Mouse (Mus musculus) right cerebral cortex, postnatal 14 days (tissue): ENCODE data around the gene Gm10058.
"Not testable (repeated sequence)": the region's sequence is repeated elsewhere in the genome, so short reads cannot be mapped to it uniquely, and the experiment has no call there.

ENCODE experiments used
- DNase-seq: peaks from one replicate; pipeline ENCODE4 v3.0.0; 2022

Gene Gm10058

GRCm38 (mm10) chrX:27946785-27947184, at the start of gene Gm10058:
TSS of gene Gm10058 (minus strand) at chrX:27946885.
- DNase-seq = not testable (repeated sequence)
